Mouse (Mus musculus): ENCODE data around the gene Rhog. TPM values are rescaled to one million over a fixed set of nuclear protein-coding genes. Genes with fewer than 3 reads are reported as not detected.

The Rhog gene
- polyA plus RNA-seq (2014; fragmentation: Nextera tagmentation; extraction: Ambion mirVana) = 35.3 and 35.5 TPM in 2 replicates

- Histone ChIP-seq H3K4me2 (replicated peaks; ENCODE audit: low read depth, low read length) (no peak within 1 kb of the TSS), H3K27ac (ENCODE audit: low read depth, low read length) (no peak within 1 kb of the TSS), H3K36me3 (ENCODE audit: control insufficient read depth, insufficient read depth, low read length) (no peaks in the 10 kb centered on the region), H3K9me3 (ENCODE audit: control insufficient read depth, low read length) (no peaks in the 10 kb centered on the region), H3K9ac (ENCODE audit: low read depth, low read length) (no peak within 1 kb of the TSS), H3K4me1 (replicated peaks; ENCODE audit: control insufficient read depth, insufficient read depth, low read length) (no peaks in the 10 kb centered on the region), H3K27me3 (ENCODE audit: control insufficient read depth, insufficient read depth, low read length) (no peaks in the 10 kb centered on the region), H3K4me3 (ENCODE audit: low read depth, low read length) (no peak within 1 kb of the TSS)
- DNase-seq (ENCODE audit: low spot score) (no peak), ATAC-seq (ENCODE audit: low FRiP score) (no peak)
- whole genome bisulfite sequencing = 85% methylated on average over 3 of the region's 3 CpGs
Measured at GRCm38 (mm10) chr7:102255954-102256353, at the start of gene Rhog. Gene Rhog (minus strand): TSS chr7:102256054.

GRCm38 (mm10) chr7:102305596-102305995 lies 49.7 kb upstream of the Rhog start:
- no peaks in the 10 kb centered on the region for H3K27me3 ChIP-seq (ENCODE audit: control insufficient read depth, insufficient read depth, low read length)
- DNase-seq (ENCODE audit: low spot score) (no peak), ATAC-seq (ENCODE audit: low FRiP score) (no peak)
- H3K36me3 ChIP-seq (ENCODE audit: control insufficient read depth, insufficient read depth, low read length) = no peaks in the 10 kb centered on the region
- H3K4me1 ChIP-seq (replicated peaks; ENCODE audit: control insufficient read depth, insufficient read depth, low read length) = no peaks in the 10 kb centered on the region
- H3K4me3 ChIP-seq (ENCODE audit: low read depth, low read length) = no peak overlapping the region
- no peak overlapping the region for H3K9ac ChIP-seq (ENCODE audit: low read depth, low read length)
- no peak overlapping the region for H3K4me2 ChIP-seq (replicated peaks; ENCODE audit: low read depth, low read length)
- no peaks in the 10 kb centered on the region for H3K9me3 ChIP-seq (ENCODE audit: control insufficient read depth, low read length)
- H3K27ac ChIP-seq (ENCODE audit: low read depth, low read length) = no peak overlapping the region
- 90% methylated on average over 2 of the region's 2 CpGs for WGBS

- Histone ChIP-seq H3K4me3 (ENCODE audit: low read depth, low read length) (no peak overlapping the region), H3K9ac (ENCODE audit: low read depth, low read length) (no peak overlapping the region), H3K9me3 (ENCODE audit: control insufficient read depth, low read length) (no peaks in the 10 kb centered on the region), H3K27me3 (ENCODE audit: control insufficient read depth, insufficient read depth, low read length) (no peaks in the 10 kb centered on the region), H3K4me1 (replicated peaks; ENCODE audit: control insufficient read depth, insufficient read depth, low read length) (no peaks in the 10 kb centered on the region), H3K36me3 (ENCODE audit: control insufficient read depth, insufficient read depth, low read length) (no peaks in the 10 kb centered on the region), H3K4me2 (replicated peaks; ENCODE audit: low read depth, low read length) (no peak overlapping the region), H3K27ac (ENCODE audit: low read depth, low read length) (no peak overlapping the region)
- WGBS = 92% methylated on average over 4 of the region's 4 CpGs
- DNase-seq (ENCODE audit: low spot score) (no peak), ATAC-seq (ENCODE audit: low FRiP score) (no peak)
Measured at GRCm38 (mm10) chr7:102302471-102302870, 46.6 kb upstream of the Rhog start.

GRCm38 (mm10) chr7:102300761-102301160 lies 44.9 kb upstream of the Rhog start:
- Histone ChIP-seq H3K4me1 (replicated peaks; ENCODE audit: control insufficient read depth, insufficient read depth, low read length) (no peaks in the 10 kb centered on the region), H3K27ac (ENCODE audit: low read depth, low read length) (no peak overlapping the region), H3K4me2 (replicated peaks; ENCODE audit: low read depth, low read length) (no peak overlapping the region), H3K9ac (ENCODE audit: low read depth, low read length) (no peak overlapping the region), H3K27me3 (ENCODE audit: control insufficient read depth, insufficient read depth, low read length) (no peaks in the 10 kb centered on the region), H3K9me3 (ENCODE audit: control insufficient read depth, low read length) (no peaks in the 10 kb centered on the region), H3K4me3 (ENCODE audit: low read depth, low read length) (no peak overlapping the region), H3K36me3 (ENCODE audit: control insufficient read depth, insufficient read depth, low read length) (no peaks in the 10 kb centered on the region)
- DNase-seq (ENCODE audit: low spot score) (no peak), ATAC-seq (ENCODE audit: low FRiP score) (no peak)
- WGBS = 86% methylated on average over 1 of the region's 1 CpGs

- Histone ChIP-seq H3K4me1 (replicated peaks; ENCODE audit: control insufficient read depth, insufficient read depth, low read length) (no peaks in the 10 kb centered on the region; the same call in 1 of the 2 replicates), H3K9me3 (ENCODE audit: control insufficient read depth, low read length) (no peaks in the 10 kb centered on the region), H3K27me3 (ENCODE audit: control insufficient read depth, insufficient read depth, low read length) (no peaks in the 10 kb centered on the region), H3K9ac (ENCODE audit: low read depth, low read length) (no peak overlapping the region), H3K27ac (ENCODE audit: low read depth, low read length) (no peak overlapping the region), H3K4me2 (replicated peaks; ENCODE audit: low read depth, low read length) (no peak overlapping the region), H3K36me3 (ENCODE audit: control insufficient read depth, insufficient read depth, low read length) (no peaks in the 10 kb centered on the region), H3K4me3 (ENCODE audit: low read depth, low read length) (no peak overlapping the region)
- DNase-seq (ENCODE audit: low spot score) (no peak), ATAC-seq (ENCODE audit: low FRiP score) (no peak; the same call in 1 of the 2 replicates)
- 26% methylated on average over 2 of the region's 2 CpGs for WGBS
Measured at GRCm38 (mm10) chr7:102293234-102293633, 37.4 kb upstream of the Rhog start.

- no peak for ATAC-seq (ENCODE audit: low FRiP score)
- Histone ChIP-seq H3K4me3 (ENCODE audit: low read depth, low read length) (no peak overlapping the region), H3K9me3 (ENCODE audit: control insufficient read depth, low read length) (no peaks in the 10 kb centered on the region), H3K4me1 (replicated peaks; ENCODE audit: control insufficient read depth, insufficient read depth, low read length) (no peaks in the 10 kb centered on the region; the same call in 1 of the 2 replicates), H3K36me3 (ENCODE audit: control insufficient read depth, insufficient read depth, low read length) (no peaks in the 10 kb centered on the region), H3K9ac (ENCODE audit: low read depth, low read length) (no peak overlapping the region), H3K27me3 (ENCODE audit: control insufficient read depth, insufficient read depth, low read length) (no peaks in the 10 kb centered on the region), H3K4me2 (replicated peaks; ENCODE audit: low read depth, low read length) (no peak overlapping the region), H3K27ac (ENCODE audit: low read depth, low read length) (no peak overlapping the region)
- WGBS = 94% methylated on average over 3 of the region's 3 CpGs
- no peak for DNase-seq (ENCODE audit: low spot score)
Measured at GRCm38 (mm10) chr7:102292228-102292627, 36.4 kb upstream of the Rhog start.

GRCm38 (mm10) chr7:102289466-102289865 lies 33.6 kb upstream of the Rhog start:
- no peak overlapping the region for H3K4me3 ChIP-seq (ENCODE audit: low read depth, low read length)
- no peaks in the 10 kb centered on the region; the same call in 1 of the 2 replicates for H3K4me1 ChIP-seq (replicated peaks; ENCODE audit: control insufficient read depth, insufficient read depth, low read length)
- no peaks in the 10 kb centered on the region for H3K27me3 ChIP-seq (ENCODE audit: control insufficient read depth, insufficient read depth, low read length)
- H3K4me2 ChIP-seq (replicated peaks; ENCODE audit: low read depth, low read length) = no peak overlapping the region
- H3K9ac ChIP-seq (ENCODE audit: low read depth, low read length) = no peak overlapping the region
- WGBS = 84% methylated on average over 6 of the region's 6 CpGs
- H3K36me3 ChIP-seq (ENCODE audit: control insufficient read depth, insufficient read depth, low read length) = no peaks in the 10 kb centered on the region
- ATAC-seq (ENCODE audit: low FRiP score) (no peak), DNase-seq (ENCODE audit: low spot score) (no peak)
- H3K9me3 ChIP-seq (ENCODE audit: control insufficient read depth, low read length) = no peaks in the 10 kb centered on the region
- H3K27ac ChIP-seq (ENCODE audit: low read depth, low read length) = no peak overlapping the region

- Histone ChIP-seq H3K9ac (ENCODE audit: low read depth, low read length) (no peak overlapping the region), H3K36me3 (ENCODE audit: control insufficient read depth, insufficient read depth, low read length) (no peaks in the 10 kb centered on the region), H3K4me3 (ENCODE audit: low read depth, low read length) (no peak overlapping the region), H3K9me3 (ENCODE audit: control insufficient read depth, low read length) (no peaks in the 10 kb centered on the region), H3K4me1 (replicated peaks; ENCODE audit: control insufficient read depth, insufficient read depth, low read length) (no peaks in the 10 kb centered on the region), H3K27ac (ENCODE audit: low read depth, low read length) (no peak overlapping the region), H3K4me2 (replicated peaks; ENCODE audit: low read depth, low read length) (no peak overlapping the region), H3K27me3 (ENCODE audit: control insufficient read depth, insufficient read depth, low read length) (no peaks in the 10 kb centered on the region)
- ATAC-seq (ENCODE audit: low FRiP score) (no peak), DNase-seq (ENCODE audit: low spot score) (no peak)
- WGBS = 88% methylated on average over 5 of the region's 5 CpGs
Measured at GRCm38 (mm10) chr7:102282261-102282660, 26.4 kb upstream of the Rhog start.

- no peak overlapping the region for H3K4me2 ChIP-seq (replicated peaks; ENCODE audit: low read depth, low read length)
- 93% methylated on average over 1 of the region's 1 CpGs for WGBS
Measured at GRCm38 (mm10) chr7:102281403-102281802, 25.5 kb upstream of the Rhog start.

More at GRCm38 (mm10) chr7:102281403-102281802, 25.5 kb upstream of the Rhog start:
- H3K27me3 ChIP-seq (ENCODE audit: control insufficient read depth, insufficient read depth, low read length) = no peaks in the 10 kb centered on the region
- ATAC-seq (ENCODE audit: low FRiP score) (no peak), DNase-seq (ENCODE audit: low spot score) (no peak)
- no peaks in the 10 kb centered on the region for H3K4me1 ChIP-seq (replicated peaks; ENCODE audit: control insufficient read depth, insufficient read depth, low read length)
- H3K36me3 ChIP-seq (ENCODE audit: control insufficient read depth, insufficient read depth, low read length) = no peaks in the 10 kb centered on the region
- H3K9me3 ChIP-seq (ENCODE audit: control insufficient read depth, low read length) = no peaks in the 10 kb centered on the region
- H3K4me3 ChIP-seq (ENCODE audit: low read depth, low read length) = no peak overlapping the region
- H3K9ac ChIP-seq (ENCODE audit: low read depth, low read length) = no peak overlapping the region
- no peak overlapping the region for H3K27ac ChIP-seq (ENCODE audit: low read depth, low read length)

Data from hindbrain, embryonic 11.5 days (tissue).